In the genomic region with DNA sequence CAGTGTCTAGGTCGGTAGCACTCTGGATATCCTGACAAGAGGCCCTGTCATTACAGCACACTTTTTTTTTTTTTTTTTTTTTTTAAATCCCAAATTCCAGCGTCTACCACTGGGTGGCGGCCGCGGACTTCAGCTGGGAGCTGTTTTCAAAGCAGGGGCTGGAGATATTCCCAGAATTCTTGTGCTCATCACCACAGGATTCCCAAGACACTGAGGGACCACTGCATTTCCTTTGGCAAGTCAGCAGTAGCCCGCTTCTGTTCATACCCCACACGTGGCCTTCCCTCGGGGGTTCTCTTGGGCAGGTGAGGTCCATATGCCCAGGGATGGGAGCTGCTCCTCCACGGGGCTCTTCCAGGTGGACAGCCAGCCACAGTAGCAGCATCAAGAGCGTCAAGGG, we compare ENCODE assay signal across 9 mouse cellular contexts. TPM values are rescaled to one million over a fixed set of nuclear protein-coding genes. Genes with fewer than 3 reads are reported as not detected.
DNase-seq lines count a peak whose midpoint lies in the region; ATAC-seq and TF ChIP-seq lines count a peak whose summit lies in the region.
"Had no signal": no experiment of that assay in that cellular context is flagged by ENCODE, and none has a peak within 500 bp of the region (broad histone marks: within the 10 kb centered on the region; RNA-seq: fewer than 3 reads in every experiment).

No protein-coding gene starts in this region.

- H3K9me3 ChIP-seq in midbrain, embryonic 11.5 days (ENCODE audit: control insufficient read depth, low read length), result no peaks in the 10 kb centered on the region

- WGBS in midbrain, embryonic 11.5 days, result 20% methylated on average over 10 of the region's 10 CpGs

- intact Hi-C loops in gastrocnemius, postnatal 36 days (cut with DNase I), result loop anchor here (2.0 kb wide), 1 partner anchor 89 kb away; no protein-coding TSS in a partner anchor

- H3K4me1 ChIP-seq in embryonic fibroblast, embryonic 13.5 days (ENCODE audit: control insufficient read depth, insufficient read depth, low read length), result no peaks in the 10 kb centered on the region
- H3K4me1 ChIP-seq in midbrain, embryonic 11.5 days (ENCODE audit: control insufficient read depth, insufficient read depth, low read length), result no peaks in the 10 kb centered on the region

- H3K9ac ChIP-seq in midbrain, embryonic 11.5 days (ENCODE audit: low read length), result no peak overlapping the region

- H3K27me3 ChIP-seq in midbrain, embryonic 11.5 days (ENCODE audit: control insufficient read depth, insufficient read depth, low read length), result no peaks in the 10 kb centered on the region

- ATAC-seq in midbrain, embryonic 11.5 days (ENCODE audit: low FRiP score), result 0 out of 2 replicates have a peak, but pooled peaks have one; percentile 19

- no peak overlapping the region for H3K4me2 ChIP-seq in midbrain, embryonic 11.5 days

- peak; percentile 54 for DNase-seq in gastrocnemius, postnatal 10 days
- DNase-seq in gastrocnemius, postnatal 36 days, result no peak
- DNase-seq in 3T3-L1 (ENCODE audit: low read depth, low spot score), result peak; percentile 80
- DNase-seq in brain, adult 2 months (ENCODE audit: low read depth, low spot score), result peak; percentile 86
- DNase-seq in kidney, postnatal 4 days, result peak; percentile 68 to 69
- peak; percentile 90 for DNase-seq in midbrain, embryonic 11.5 days (ENCODE audit: low spot score, missing footprints)
- peak; percentile 13 for DNase-seq in yolk sac, embryonic 10.5 days (ENCODE audit: low spot score)

- H3K36me3 ChIP-seq in midbrain, embryonic 11.5 days (ENCODE audit: control insufficient read depth, insufficient read depth, low read length), result no peaks in the 10 kb centered on the region

- TF ChIP-seq POLR2A in embryonic fibroblast, embryonic 13.5 days (IDR thresholded peaks at IDR 0.05; ENCODE audit: low read depth, low read length), result no peak

- H3K4me3 ChIP-seq in embryonic fibroblast, embryonic 13.5 days (ENCODE audit: insufficient read depth, low read length), result no peak overlapping the region
- no peak overlapping the region for H3K4me3 ChIP-seq in midbrain, embryonic 11.5 days (ENCODE audit: low read depth, low read length)

- TF ChIP-seq CTCF in embryonic fibroblast, embryonic 13.5 days (IDR thresholded peaks at IDR 0.05; ENCODE audit: borderline replicate concordance, insufficient read depth, low read length), result 0 out of 2 replicates have a peak, but pooled peaks have one; percentile 1

- no peak overlapping the region for H3K27ac ChIP-seq in embryonic fibroblast, embryonic 13.5 days (ENCODE audit: insufficient read depth, low read length)
- H3K27ac ChIP-seq in midbrain, embryonic 11.5 days (ENCODE audit: low read depth, low read length), result no peak overlapping the region

RNA-seq across cellular contexts. Expression of gene Olfr1414, which starts 2.9 kb away (rescaled TPM):
- total RNA-seq in gastrocnemius, postnatal 10 days (2021), result not detected
- not detected for total RNA-seq in gastrocnemius, postnatal 36 days (2021)
- not detected in 2 replicates for polyA plus RNA-seq in embryonic fibroblast, embryonic 13.5 days (2011; ENCODE audit: insufficient read length, low read depth, missing spikeins)
- polyA plus RNA-seq in midbrain, embryonic 11.5 days (2014; fragmentation: Nextera tagmentation; extraction: Ambion mirVana), result not detected in 2 replicates
- total RNA-seq: layer of hippocampus, adult 8-10 months had no signal

RNA-seq across cellular contexts. Expression of gene Olfr1415, which starts 25.5 kb away (rescaled TPM):
- total RNA-seq in gastrocnemius, postnatal 10 days (2021), result not detected
- total RNA-seq in gastrocnemius, postnatal 36 days (2021), result not detected
- polyA plus RNA-seq in embryonic fibroblast, embryonic 13.5 days (2011; ENCODE audit: insufficient read length, low read depth, missing spikeins), result not detected in 2 replicates
- not detected in 2 replicates for polyA plus RNA-seq in midbrain, embryonic 11.5 days (2014; fragmentation: Nextera tagmentation; extraction: Ambion mirVana)
- total RNA-seq: layer of hippocampus, adult 8-10 months had no signal

RNA-seq across cellular contexts. Expression of gene Olfr1416, which starts 36.5 kb away (rescaled TPM):
- total RNA-seq in gastrocnemius, postnatal 10 days (2021), result not detected
- not detected for total RNA-seq in gastrocnemius, postnatal 36 days (2021)
- polyA plus RNA-seq in embryonic fibroblast, embryonic 13.5 days (2011; ENCODE audit: insufficient read length, low read depth, missing spikeins), result not detected in 2 replicates
- polyA plus RNA-seq in midbrain, embryonic 11.5 days (2014; fragmentation: Nextera tagmentation; extraction: Ambion mirVana), result not detected in 2 replicates
- total RNA-seq: layer of hippocampus, adult 8-10 months had no signal

RNA-seq across cellular contexts. Expression of gene Ndufa10, which starts 47.7 kb away (rescaled TPM):
- 100 to 1,000 TPM; 379 to 385 TPM for total RNA-seq in gastrocnemius, postnatal 10 days (2021)
- 100 to 1,000 TPM; 447 to 473 TPM for total RNA-seq in gastrocnemius, postnatal 36 days (2021)
- polyA plus RNA-seq in embryonic fibroblast, embryonic 13.5 days (2011; ENCODE audit: insufficient read length, low read depth, missing spikeins), result 166 and 171 TPM in 2 replicates
- 274 and 289 TPM in 2 replicates for polyA plus RNA-seq in midbrain, embryonic 11.5 days (2014; fragmentation: Nextera tagmentation; extraction: Ambion mirVana)

RNA-seq across cellular contexts. Expression of gene Olfr1413, which starts 49.7 kb away (rescaled TPM):
- total RNA-seq in gastrocnemius, postnatal 10 days (2021), result not detected
- total RNA-seq in gastrocnemius, postnatal 36 days (2021), result not detected
- not detected in 2 replicates for polyA plus RNA-seq in embryonic fibroblast, embryonic 13.5 days (2011; ENCODE audit: insufficient read length, low read depth, missing spikeins)
- not detected in 2 replicates for polyA plus RNA-seq in midbrain, embryonic 11.5 days (2014; fragmentation: Nextera tagmentation; extraction: Ambion mirVana)
- total RNA-seq: layer of hippocampus, adult 8-10 months had no signal

Comparison
In these comparisons a context has a peak if more than half of its experiments do, and no peak if none do; other contexts are left out.
1. DNase-seq: peak in gastrocnemius, postnatal 10 days (single experiment), 3T3-L1 (single experiment), brain, adult 2 months (single experiment), kidney, postnatal 4 days (2 of 2), midbrain, embryonic 11.5 days (single experiment) and yolk sac, embryonic 10.5 days (single experiment); none in gastrocnemius, postnatal 36 days (0 of 2).